Mouse (Mus musculus) adrenal gland, postnatal 4 days (tissue): ENCODE results near the gene Sfxn1. TPM values are rescaled to one million over a fixed set of nuclear protein-coding genes. Genes with fewer than 3 reads are reported as not detected.

Source experiments
- DNase-seq, 2 experiments: peaks; one replicate each; pipeline ENCODE4 v3.0.0; 2021 to 2022; ENCODE audit warnings: low spot score in 2 of 2, mixed read lengths in 2 of 2
- total RNA-seq, 2 experiments: library from RNA; stranded (reverse); gene quantifications; 2 replicates each; pipeline ENCODE4 v1.2.3; 2021

The Sfxn1 gene
- total RNA-seq, 2 experiments from 2014 or later: 60.8 to 65.4 TPM

- no peak for DNase-seq
These were observed 5.2 kb downstream of the Sfxn1 start for GRCm38 (mm10) chr13:54076762-54077460.

- DNase-seq: no peak
These were observed 6.0 kb downstream of the Sfxn1 start for GRCm38 (mm10) chr13:54077470-54078174.

GRCm38 (mm10) chr13:54079782-54080759 lies 8.4 kb downstream of the Sfxn1 start:
- DNase-seq: no peak

- DNase-seq: no peak
These were observed 9.1 kb downstream of the Sfxn1 start for GRCm38 (mm10) chr13:54080785-54081184.

GRCm38 (mm10) chr13:54082946-54083345 lies 11.3 kb downstream of the Sfxn1 start:
- DNase-seq: no peak

GRCm38 (mm10) chr13:54084178-54084577 lies 12.5 kb downstream of the Sfxn1 start:
- DNase-seq: no peak

- no peak for DNase-seq
These were observed 13.2 kb downstream of the Sfxn1 start for GRCm38 (mm10) chr13:54084826-54085225.

- no peak for DNase-seq
These were observed 13.6 kb downstream of the Sfxn1 start for GRCm38 (mm10) chr13:54085266-54085665.

GRCm38 (mm10) chr13:54091719-54092118 lies 20.1 kb downstream of the Sfxn1 start:
- no peak for DNase-seq

- DNase-seq: no peak
These were observed 22.7 kb downstream of the Sfxn1 start for GRCm38 (mm10) chr13:54094349-54094748.

- no peak for DNase-seq
These were observed 23.3 kb downstream of the Sfxn1 start for GRCm38 (mm10) chr13:54094963-54095362.

GRCm38 (mm10) chr13:54095721-54096120 lies 24.1 kb downstream of the Sfxn1 start:
- DNase-seq: no peak

- DNase-seq: no peak
These were observed 25.6 kb downstream of the Sfxn1 start for GRCm38 (mm10) chr13:54097227-54097626.

GRCm38 (mm10) chr13:54097797-54098196 lies 26.1 kb downstream of the Sfxn1 start:
- no peak for DNase-seq

- no peak for DNase-seq
These were observed 29.6 kb downstream of the Sfxn1 start for GRCm38 (mm10) chr13:54101031-54101820.

GRCm38 (mm10) chr13:54102061-54102460 lies 30.4 kb downstream of the Sfxn1 start:
- DNase-seq: no peak

GRCm38 (mm10) chr13:54103271-54103670 lies 31.6 kb downstream of the Sfxn1 start:
- DNase-seq: no peak

- no peak for DNase-seq
These were observed 32.2 kb downstream of the Sfxn1 start for GRCm38 (mm10) chr13:54103866-54104265.

GRCm38 (mm10) chr13:54113819-54114550 lies 42.3 kb downstream of the Sfxn1 start:
- DNase-seq: peak; percentile 13 to 40

- no peak for DNase-seq
These were observed 43.3 kb downstream of the Sfxn1 start for GRCm38 (mm10) chr13:54114931-54115330.
